Mouse (Mus musculus) B cell, adult 67 days (primary cell): Measurements from ENCODE around the gene Tdrd1. TPM values are rescaled to one million over a fixed set of nuclear protein-coding genes. Genes with fewer than 3 reads are reported as not detected.

Experiments used
- total RNA-seq, 2 experiments: library from RNA; stranded (reverse); gene quantifications; 4 replicates each; pipeline ENCODE4 v1.2.4; 2023

The Tdrd1 gene
- total RNA-seq: not detected

GRCm38 (mm10) chr19:56826047-56826631 is at the start of gene Tdrd1:
Gene Tdrd1 (plus strand): TSS chr19:56826209.

GRCm38 (mm10) chr19:56821798-56822447 is 4.1 kb upstream of the Tdrd1 start, which contains the start of gene Ccdc186:
Gene Ccdc186 (minus strand): TSS chr19:56822190.

GRCm38 (mm10) chr19:56873816-56874600 is 48.0 kb downstream of the Tdrd1 start, which contains the start of gene Vwa2:
Gene Vwa2 (plus strand): TSS chr19:56874249.

Other genes starting within 250 kb of the Tdrd1 start
- gene Adrb1, start 104.0 kb upstream of the Tdrd1 start, total RNA-seq: not detected
- 10 to 100 TPM; 33.0 to 35.7 TPM for gene Ccdc186, start 4.0 kb upstream of the Tdrd1 start, total RNA-seq
- gene Vwa2, start 48.0 kb downstream of the Tdrd1 start, total RNA-seq: not detected
- not detected for gene Afap1l2, start 182.0 kb downstream of the Tdrd1 start, total RNA-seq